Mouse (Mus musculus): ENCODE measurements at regions not wholly inside any gene's neighbourhood (a gene's known extent, or its start where the extent isn't known, plus 50 kb on each side); places are given as distances from the start of the nearest gene placed in this dataset.

- no peaks in the 10 kb centered on the region for H3K36me3 ChIP-seq (ENCODE audit: control insufficient read depth, insufficient read depth)
- no peak overlapping the region for H3K9ac ChIP-seq (replicated peaks; ENCODE audit: low read depth, low read length)
- H3K4me2 ChIP-seq (ENCODE audit: low read length): no peak overlapping the region
- 49% methylated on average over 13 of the region's 13 CpGs for WGBS
- no peaks in the 10 kb centered on the region for H3K9me3 ChIP-seq (ENCODE audit: control insufficient read depth, low read length)
- no peaks in the 10 kb centered on the region for H3K4me1 ChIP-seq (replicated peaks; ENCODE audit: control insufficient read depth, insufficient read depth, low read length)
- no peaks in the 10 kb centered on the region for H3K27me3 ChIP-seq (replicated peaks; ENCODE audit: control insufficient read depth, insufficient read depth, low read length)
- no peak overlapping the region for H3K4me3 ChIP-seq (replicated peaks; ENCODE audit: low read length)
- no peak for ATAC-seq
- no peak overlapping the region for H3K27ac ChIP-seq (ENCODE audit: low read length)
These were observed 99.4 kb downstream of the Il20rb start for GRCm38 (mm10) chr9:100387171-100387685.

- no peaks in the 10 kb centered on the region for H3K27me3 ChIP-seq (replicated peaks; ENCODE audit: control insufficient read depth, insufficient read depth, low read length)
- no peak for ATAC-seq
These were observed 104.1 kb downstream of the Il20rb start for GRCm38 (mm10) chr9:100382492-100382891.

GRCm38 (mm10) chr9:100369921-100370320 lies 116.7 kb downstream of the Il20rb start:
- no peaks in the 10 kb centered on the region for H3K4me1 ChIP-seq (replicated peaks; ENCODE audit: control insufficient read depth, insufficient read depth, low read length)
- no peak for ATAC-seq

More at GRCm38 (mm10) chr9:100382492-100382891, 104.1 kb downstream of the Il20rb start:
- H3K4me3 ChIP-seq (replicated peaks; ENCODE audit: low read length): no peak overlapping the region
- H3K9ac ChIP-seq (replicated peaks; ENCODE audit: low read depth, low read length): no peak overlapping the region
- no peaks in the 10 kb centered on the region for H3K4me1 ChIP-seq (replicated peaks; ENCODE audit: control insufficient read depth, insufficient read depth, low read length)
- H3K27ac ChIP-seq (ENCODE audit: low read length): no peak overlapping the region
- no peak overlapping the region for H3K4me2 ChIP-seq (ENCODE audit: low read length)
- H3K36me3 ChIP-seq (ENCODE audit: control insufficient read depth, insufficient read depth): no peaks in the 10 kb centered on the region
- no peaks in the 10 kb centered on the region for H3K9me3 ChIP-seq (ENCODE audit: control insufficient read depth, low read length)
- WGBS: 40% methylated on average over 5 of the region's 5 CpGs

DNA sequence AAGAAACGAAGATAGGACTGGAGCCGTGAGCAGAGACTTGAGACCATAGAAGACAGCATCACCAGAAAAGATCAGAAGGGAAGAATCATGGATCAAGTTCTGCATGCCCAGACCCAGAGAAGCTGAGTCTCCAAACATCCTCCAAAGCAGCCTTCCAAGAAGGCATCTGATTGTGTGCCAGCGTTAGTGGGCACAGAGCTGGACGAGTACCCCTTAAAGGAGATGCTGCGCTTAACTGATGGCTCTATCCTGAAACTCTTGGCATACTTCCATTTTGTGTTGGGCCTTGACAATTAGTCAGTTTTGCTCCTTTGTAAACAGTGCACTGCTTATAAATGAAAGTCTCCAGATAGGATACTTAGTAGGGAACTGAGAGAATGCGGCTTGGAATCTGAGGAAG lies 119.8 kb downstream of the Il20rb start:
- Histone ChIP-seq H3K9me3 (ENCODE audit: control insufficient read depth, low read length) (no peaks in the 10 kb centered on the region), H3K9ac (replicated peaks; ENCODE audit: low read depth, low read length) (no peak overlapping the region), H3K4me1 (replicated peaks; ENCODE audit: control insufficient read depth, insufficient read depth, low read length) (no peaks in the 10 kb centered on the region), H3K27ac (ENCODE audit: low read length) (no peak overlapping the region), H3K4me2 (ENCODE audit: low read length) (no peak overlapping the region), H3K27me3 (replicated peaks; ENCODE audit: control insufficient read depth, insufficient read depth, low read length) (no peaks in the 10 kb centered on the region), H3K36me3 (ENCODE audit: control insufficient read depth, insufficient read depth) (no peaks in the 10 kb centered on the region), H3K4me3 (replicated peaks; ENCODE audit: low read length) (no peak overlapping the region)
- WGBS: 54% methylated on average over 6 of the region's 6 CpGs
- ATAC-seq: no peak

More at GRCm38 (mm10) chr9:100369921-100370320, 116.7 kb downstream of the Il20rb start:
- Histone ChIP-seq H3K36me3 (ENCODE audit: control insufficient read depth, insufficient read depth) (no peaks in the 10 kb centered on the region), H3K27ac (ENCODE audit: low read length) (no peak overlapping the region), H3K4me2 (ENCODE audit: low read length) (no peak overlapping the region), H3K9me3 (ENCODE audit: control insufficient read depth, low read length) (no peaks in the 10 kb centered on the region), H3K4me3 (replicated peaks; ENCODE audit: low read length) (no peak overlapping the region), H3K9ac (replicated peaks; ENCODE audit: low read depth, low read length) (no peak overlapping the region), H3K27me3 (replicated peaks; ENCODE audit: control insufficient read depth, insufficient read depth, low read length) (no peaks in the 10 kb centered on the region)
- WGBS: 90% methylated on average over 5 of the region's 5 CpGs

GRCm38 (mm10) chr9:100359934-100360716 lies 126.5 kb downstream of the Il20rb start:
- 64% methylated on average over 9 of the region's 9 CpGs for WGBS
- no peak for ATAC-seq

DNA sequence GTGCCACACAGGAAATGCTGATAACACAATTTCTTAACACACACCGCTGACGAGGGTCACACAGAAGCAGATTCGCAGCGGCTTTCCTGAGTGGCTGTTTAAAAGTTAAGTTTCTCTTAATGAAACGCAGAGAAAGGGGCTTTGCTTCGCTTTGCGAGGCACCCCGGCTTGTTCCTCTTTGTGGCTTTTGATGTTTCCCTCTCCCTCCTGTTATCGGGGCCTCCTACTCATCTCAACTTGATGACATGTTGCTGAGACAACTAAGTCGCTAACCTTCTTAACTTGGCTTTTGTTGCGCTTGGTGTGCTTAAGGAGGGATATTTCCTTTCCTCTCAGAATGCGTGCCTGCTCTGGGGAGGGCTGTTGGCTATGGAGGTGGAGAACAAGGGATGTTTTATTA lies 129.0 kb downstream of the Il20rb start:
- no peak overlapping the region for H3K9ac ChIP-seq (replicated peaks; ENCODE audit: low read depth, low read length)
- H3K4me3 ChIP-seq (replicated peaks; ENCODE audit: low read length): no peak overlapping the region
- no peak overlapping the region for H3K27ac ChIP-seq (ENCODE audit: low read length)
- no peaks in the 10 kb centered on the region; the same call in 1 of the 2 replicates for H3K27me3 ChIP-seq (replicated peaks; ENCODE audit: control insufficient read depth, insufficient read depth, low read length)
- no peaks in the 10 kb centered on the region for H3K9me3 ChIP-seq (ENCODE audit: control insufficient read depth, low read length)
- no peaks in the 10 kb centered on the region for H3K4me1 ChIP-seq (replicated peaks; ENCODE audit: control insufficient read depth, insufficient read depth, low read length)
- H3K36me3 ChIP-seq (ENCODE audit: control insufficient read depth, insufficient read depth): no peaks in the 10 kb centered on the region
- no peak for ATAC-seq
- no peak overlapping the region for H3K4me2 ChIP-seq (ENCODE audit: low read length)
- 15% methylated on average over 12 of the region's 12 CpGs for WGBS

More at GRCm38 (mm10) chr9:100359934-100360716, 126.5 kb downstream of the Il20rb start:
- Histone ChIP-seq H3K9me3 (ENCODE audit: control insufficient read depth, low read length) (no peaks in the 10 kb centered on the region), H3K27me3 (replicated peaks; ENCODE audit: control insufficient read depth, insufficient read depth, low read length) (no peaks in the 10 kb centered on the region; the same call in 1 of the 2 replicates), H3K36me3 (ENCODE audit: control insufficient read depth, insufficient read depth) (no peaks in the 10 kb centered on the region), H3K4me3 (replicated peaks; ENCODE audit: low read length) (no peak overlapping the region), H3K9ac (replicated peaks; ENCODE audit: low read depth, low read length) (no peak overlapping the region), H3K4me1 (replicated peaks; ENCODE audit: control insufficient read depth, insufficient read depth, low read length) (no peaks in the 10 kb centered on the region), H3K27ac (ENCODE audit: low read length) (no peak overlapping the region), H3K4me2 (ENCODE audit: low read length) (no peak overlapping the region)

- H3K36me3 ChIP-seq (ENCODE audit: control insufficient read depth, insufficient read depth): no peaks in the 10 kb centered on the region
- no peaks in the 10 kb centered on the region for H3K9me3 ChIP-seq (ENCODE audit: control insufficient read depth, low read length)
- 70% methylated on average over 8 of the region's 8 CpGs for WGBS
- H3K4me3 ChIP-seq (replicated peaks; ENCODE audit: low read length): no peak overlapping the region
- H3K27ac ChIP-seq (ENCODE audit: low read length): no peak overlapping the region
- H3K4me1 ChIP-seq (replicated peaks; ENCODE audit: control insufficient read depth, insufficient read depth, low read length): no peaks in the 10 kb centered on the region
- no peak overlapping the region for H3K4me2 ChIP-seq (ENCODE audit: low read length)
- no peak for ATAC-seq
- no peak overlapping the region for H3K9ac ChIP-seq (replicated peaks; ENCODE audit: low read depth, low read length)
- H3K27me3 ChIP-seq (replicated peaks; ENCODE audit: control insufficient read depth, insufficient read depth, low read length): no peaks in the 10 kb centered on the region
These were observed 145.8 kb downstream of the Il20rb start for GRCm38 (mm10) chr9:100340796-100341195.

GRCm38 (mm10) chr9:100307765-100308164 lies 178.8 kb downstream of the Il20rb start:
- Histone ChIP-seq H3K9me3 (ENCODE audit: control insufficient read depth, low read length) (no peaks in the 10 kb centered on the region), H3K4me2 (ENCODE audit: low read length) (no peak overlapping the region), H3K27me3 (replicated peaks; ENCODE audit: control insufficient read depth, insufficient read depth, low read length) (no peaks in the 10 kb centered on the region), H3K4me3 (replicated peaks; ENCODE audit: low read length) (no peak overlapping the region), H3K27ac (ENCODE audit: low read length) (no peak overlapping the region), H3K36me3 (ENCODE audit: control insufficient read depth, insufficient read depth) (no peaks in the 10 kb centered on the region), H3K4me1 (replicated peaks; ENCODE audit: control insufficient read depth, insufficient read depth, low read length) (no peaks in the 10 kb centered on the region), H3K9ac (replicated peaks; ENCODE audit: low read depth, low read length) (no peak overlapping the region)
- no peak for ATAC-seq
- 82% methylated on average over 5 of the region's 5 CpGs for WGBS

- Histone ChIP-seq H3K27ac (ENCODE audit: low read length) (no peak overlapping the region), H3K9me3 (ENCODE audit: control insufficient read depth, low read length) (no peaks in the 10 kb centered on the region), H3K36me3 (ENCODE audit: control insufficient read depth, insufficient read depth) (no peaks in the 10 kb centered on the region), H3K9ac (replicated peaks; ENCODE audit: low read depth, low read length) (no peak overlapping the region), H3K4me2 (ENCODE audit: low read length) (no peak overlapping the region), H3K4me3 (replicated peaks; ENCODE audit: low read length) (no peak overlapping the region), H3K4me1 (replicated peaks; ENCODE audit: control insufficient read depth, insufficient read depth, low read length) (no peaks in the 10 kb centered on the region), H3K27me3 (replicated peaks; ENCODE audit: control insufficient read depth, insufficient read depth, low read length) (no peaks in the 10 kb centered on the region)
- peak; percentile 77 for ATAC-seq
- WGBS: 76% methylated on average over 2 of the region's 2 CpGs
These were observed 179.2 kb downstream of the Il20rb start for GRCm38 (mm10) chr9:100307364-100307763.

Measured in forebrain, embryonic 16.5 days (tissue).